Mouse (Mus musculus) bone marrow macrophage, adult 2 months (primary cell): ENCODE data around the gene Fosl2.

Experiments used
- CTCF ChIP-seq: IDR thresholded peaks from 2 replicates; pipeline ENCODE4 v1.5.1; 2012; ENCODE audit warnings: low read depth, mild to moderate bottlenecking, low read length, moderate library complexity
- POLR2A ChIP-seq: IDR thresholded peaks from 2 replicates; pipeline ENCODE4 v1.6.1; 2012; ENCODE audit warnings: mild to moderate bottlenecking, low read depth, low read length, borderline replicate concordance

- TF ChIP-seq POLR2A: no peak
- TF ChIP-seq CTCF: 0 out of 2 replicates have a peak, but pooled peaks have one; percentile 13
Observed at GRCm38 (mm10) chr5:32134903-32135335, 682 bp upstream of the Fosl2 start.
